In genomic region chr10:60138680-60139079, GRCm38 (mm10) we compare ENCODE assay signal across 14 mouse cellular contexts.
"Had no signal": no experiment of that assay in that cellular context is flagged by ENCODE, and none has a peak within 500 bp of the region (broad histone marks: within the 10 kb centered on the region; RNA-seq: fewer than 3 reads in every experiment).

No protein-coding gene starts in this region.

- ATAC-seq: liver, embryonic 12.5 days; midbrain, embryonic 13.5 days had no signal

- H3K4me3 ChIP-seq: kidney, embryonic 15.5 days; left cerebral cortex, adult 2 months; limb, embryonic 15.5 days; liver, embryonic 12.5 days; midbrain, embryonic 13.5 days; neural tube, embryonic 15.5 days had no signal

- H3K9me3 ChIP-seq: kidney, embryonic 15.5 days; limb, embryonic 15.5 days; liver, embryonic 12.5 days; midbrain, embryonic 13.5 days; neural tube, embryonic 15.5 days had no signal

- H3K4me1 ChIP-seq: liver, embryonic 12.5 days; midbrain, embryonic 13.5 days had no signal

- DNase-seq: kidney, adult 2 months; kidney, postnatal 25 days; lung, embryonic 14.5 days; lung, postnatal 14 days; right cerebral cortex, postnatal 4 days; spleen, adult 18-20 months; thymus, adult 18-20 months; thymus, postnatal 4 days had no signal

- H3K27me3 ChIP-seq: kidney, embryonic 15.5 days; limb, embryonic 15.5 days; midbrain, embryonic 13.5 days; neural tube, embryonic 15.5 days had no signal

- H3K36me3 ChIP-seq: kidney, embryonic 15.5 days; limb, embryonic 15.5 days; liver, embryonic 12.5 days; midbrain, embryonic 13.5 days; neural tube, embryonic 15.5 days had no signal

- H3K27ac ChIP-seq: kidney, embryonic 15.5 days; left cerebral cortex, adult 2 months; limb, embryonic 15.5 days; liver, embryonic 12.5 days; midbrain, embryonic 13.5 days had no signal
